Mouse (Mus musculus): Measurements from ENCODE around the gene Mus81. TPM values are rescaled to one million over a fixed set of nuclear protein-coding genes. Genes with fewer than 3 reads are reported as not detected.

The Mus81 gene
- polyA plus RNA-seq, 1 experiment, result 94.2 TPM

- Histone ChIP-seq H3K4me1 (ENCODE audit: control insufficient read depth, insufficient read depth, low read length) (0 out of 2 replicates have a peak, but pooled peaks cover 3% of the 10 kb centered on the region), H3K4me3 (replicated peaks; ENCODE audit: insufficient read depth, low read depth, low read length) (no peak overlapping the region), H3K27ac (ENCODE audit: insufficient read depth, low read length) (no peak overlapping the region), H3K27me3 (ENCODE audit: control insufficient read depth, insufficient read depth, low read length) (no peaks in the 10 kb centered on the region)
- TF ChIP-seq CTCF (IDR thresholded peaks at IDR 0.05; ENCODE audit: borderline replicate concordance, insufficient read depth, low read depth, low read length) (no peak), POLR2A (IDR thresholded peaks at IDR 0.05; ENCODE audit: borderline replicate concordance, insufficient read depth, low read length) (no peak)
- no peak for DNase-seq
- 45% methylated on average over 7 of the region's 7 CpGs for WGBS
Observed at GRCm38 (mm10) chr19:5515840-5516777, 27.9 kb upstream of the Mus81 start.

- H3K4me3 ChIP-seq (replicated peaks; ENCODE audit: insufficient read depth, low read depth, low read length), result no peak overlapping the region
- H3K27me3 ChIP-seq (ENCODE audit: control insufficient read depth, insufficient read depth, low read length), result no peaks in the 10 kb centered on the region
- TF ChIP-seq POLR2A (IDR thresholded peaks at IDR 0.05; ENCODE audit: borderline replicate concordance, insufficient read depth, low read length) (no peak), CTCF (IDR thresholded peaks at IDR 0.05; ENCODE audit: borderline replicate concordance, insufficient read depth, low read depth, low read length) (no peak)
- no peak overlapping the region for H3K27ac ChIP-seq (ENCODE audit: insufficient read depth, low read length)
- WGBS, result 85% methylated on average over 3 of the region's 3 CpGs
- H3K4me1 ChIP-seq (ENCODE audit: control insufficient read depth, insufficient read depth, low read length), result 0 out of 2 replicates have a peak, but pooled peaks cover 5% of the 10 kb centered on the region
- no peak for DNase-seq
Observed at GRCm38 (mm10) chr19:5513005-5513349, 24.8 kb upstream of the Mus81 start.

GRCm38 (mm10) chr19:5512091-5513004, 24.1 kb upstream of the Mus81 start:
- WGBS, result 70% methylated on average over 12 of the region's 12 CpGs
- TF ChIP-seq CTCF (IDR thresholded peaks at IDR 0.05; ENCODE audit: borderline replicate concordance, insufficient read depth, low read depth, low read length) (no peak), POLR2A (IDR thresholded peaks at IDR 0.05; ENCODE audit: borderline replicate concordance, insufficient read depth, low read length) (no peak)
- H3K4me3 ChIP-seq (replicated peaks; ENCODE audit: insufficient read depth, low read depth, low read length), result no peak overlapping the region
- H3K27ac ChIP-seq (ENCODE audit: insufficient read depth, low read length), result no peak overlapping the region
- H3K4me1 ChIP-seq (ENCODE audit: control insufficient read depth, insufficient read depth, low read length), result 0 out of 2 replicates have a peak, but pooled peaks cover 5% of the 10 kb centered on the region
- DNase-seq, result no peak
- H3K27me3 ChIP-seq (ENCODE audit: control insufficient read depth, insufficient read depth, low read length), result no peaks in the 10 kb centered on the region

- TF ChIP-seq CTCF (IDR thresholded peaks at IDR 0.05; ENCODE audit: borderline replicate concordance, insufficient read depth, low read depth, low read length) (no peak), POLR2A (IDR thresholded peaks at IDR 0.05; ENCODE audit: borderline replicate concordance, insufficient read depth, low read length) (no peak)
- H3K27ac ChIP-seq (ENCODE audit: insufficient read depth, low read length), result no peak overlapping the region; the same call in 1 of the 2 replicates
- DNase-seq, result no peak
- 0 out of 2 replicates have a peak, but pooled peaks cover 8% of the 10 kb centered on the region for H3K4me1 ChIP-seq (ENCODE audit: control insufficient read depth, insufficient read depth, low read length)
- H3K27me3 ChIP-seq (ENCODE audit: control insufficient read depth, insufficient read depth, low read length), result no peaks in the 10 kb centered on the region
- H3K4me3 ChIP-seq (replicated peaks; ENCODE audit: insufficient read depth, low read depth, low read length), result peak overlapping the region; percentile 79
- WGBS, result 40% methylated on average over 15 of the region's 15 CpGs
Observed at GRCm38 (mm10) chr19:5511074-5511632, 23.0 kb upstream of the Mus81 start.

GRCm38 (mm10) chr19:5510031-5511026, 22.1 kb upstream of the Mus81 start, which contains the start of gene Snx32:
TSS of gene Snx32 (minus strand) at chr19:5510538.
- H3K4me3 ChIP-seq (replicated peaks; ENCODE audit: insufficient read depth, low read depth, low read length), result peak within 1 kb of the TSS; percentile 79
- H3K27ac ChIP-seq (ENCODE audit: insufficient read depth, low read length), result peak within 1 kb of the TSS; percentile 31
- TF ChIP-seq CTCF (IDR thresholded peaks at IDR 0.05; ENCODE audit: borderline replicate concordance, insufficient read depth, low read depth, low read length), result no peak
- TF ChIP-seq POLR2A (IDR thresholded peaks at IDR 0.05; ENCODE audit: borderline replicate concordance, insufficient read depth, low read length), result peak; percentile 82; the same call in 1 of the 2 replicates
- WGBS, result 1% methylated on average over 47 of the region's 47 CpGs
- H3K4me1 ChIP-seq (ENCODE audit: control insufficient read depth, insufficient read depth, low read length), result 0 out of 2 replicates have a peak, but pooled peaks cover 8% of the 10 kb centered on the region
- DNase-seq, result peak; percentile 97 to 100
- H3K27me3 ChIP-seq (ENCODE audit: control insufficient read depth, insufficient read depth, low read length), result no peaks in the 10 kb centered on the region

- H3K4me3 ChIP-seq (replicated peaks; ENCODE audit: insufficient read depth, low read depth, low read length), result no peak within 1 kb of the TSS
- TF ChIP-seq CTCF (IDR thresholded peaks at IDR 0.05; ENCODE audit: borderline replicate concordance, insufficient read depth, low read depth, low read length) (no peak), POLR2A (IDR thresholded peaks at IDR 0.05; ENCODE audit: borderline replicate concordance, insufficient read depth, low read length) (no peak)
- no peaks in the 10 kb centered on the region for H3K27me3 ChIP-seq (ENCODE audit: control insufficient read depth, insufficient read depth, low read length)
- no peak for DNase-seq
- 65% methylated on average over 17 of the region's 17 CpGs for WGBS
- no peak within 1 kb of the TSS for H3K27ac ChIP-seq (ENCODE audit: insufficient read depth, low read length)
- 0 out of 2 replicates have a peak, but pooled peaks cover 3% of the 10 kb centered on the region for H3K4me1 ChIP-seq (ENCODE audit: control insufficient read depth, insufficient read depth, low read length)
Observed at GRCm38 (mm10) chr19:5503687-5504086, 15.5 kb upstream of the Mus81 start, which contains the start of gene 1700020D05Rik. TSS of gene 1700020D05Rik (minus strand) at chr19:5503787.

Measured in cerebellum, adult 2 months (tissue).